Comparison of ENCODE assay signal across 7 mouse cellular contexts in the genomic region with DNA sequence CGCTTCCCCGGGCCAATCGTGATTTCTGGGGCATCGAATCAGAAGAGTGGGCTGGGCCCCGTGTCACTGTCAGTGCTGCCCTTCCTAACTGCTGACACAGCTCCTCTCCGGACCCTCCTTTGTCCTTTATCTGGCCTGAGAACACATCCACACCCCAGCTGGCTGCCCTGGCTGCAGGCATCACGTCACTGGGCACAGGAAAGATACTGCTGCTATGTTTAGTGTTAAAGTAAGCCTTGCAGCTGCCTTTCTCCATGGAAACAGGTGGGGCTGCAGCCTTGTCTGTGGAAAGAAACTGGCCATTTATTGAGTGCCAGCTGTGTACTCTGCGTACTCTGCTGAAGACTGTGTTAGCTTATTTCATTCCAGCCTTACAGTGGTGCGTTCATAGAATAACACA.
DNase-seq lines count a peak whose midpoint lies in the region; ATAC-seq and TF ChIP-seq lines count a peak whose summit lies in the region.

No protein-coding gene starts in this region.

- DNase-seq in layer of hippocampus, postnatal 10 days (ENCODE audit: low spot score in 2 of 2): peak; percentile 30 to 43
- no peak for DNase-seq in layer of hippocampus, postnatal 25 days (ENCODE audit: extremely low spot score in 1 of 2, low spot score in 1 of 2)
- peak; percentile 79 for DNase-seq in heart, embryonic 10.5 days (ENCODE audit: low spot score)
- peak; percentile 18 to 37 for DNase-seq in heart, postnatal 36 days
- DNase-seq in midbrain, postnatal 0 days (ENCODE audit: low spot score): peak; percentile 55
- DNase-seq in spleen, adult 18-20 months: no peak
- DNase-seq in adrenal gland, adult (ENCODE audit: inconsistent age in 2 of 2, low spot score in 1 of 2): no peak

- H3K36me3 ChIP-seq in heart, embryonic 10.5 days: no peaks in the 10 kb centered on the region
- no peaks in the 10 kb centered on the region for H3K36me3 ChIP-seq in midbrain, postnatal 0 days (ENCODE audit: insufficient read depth, low read length)

- intact Hi-C loops in heart, postnatal 36 days (cut with DNase I): no loop called here

- H3K4me3 ChIP-seq in heart, embryonic 10.5 days: peak overlapping the region; percentile 5; the same call in 1 of the 2 replicates
- no peak overlapping the region for H3K4me3 ChIP-seq in midbrain, postnatal 0 days (ENCODE audit: low read depth, low read length)

- H3K27me3 ChIP-seq in heart, embryonic 10.5 days (ENCODE audit: insufficient read depth, poor library complexity, severe bottlenecking): no peaks in the 10 kb centered on the region
- H3K27me3 ChIP-seq in midbrain, postnatal 0 days (ENCODE audit: insufficient read depth, low read length): no peaks in the 10 kb centered on the region

- H3K4me2 ChIP-seq in midbrain, postnatal 0 days (ENCODE audit: low read depth, low read length, poor library complexity, severe bottlenecking): no peak overlapping the region

- H3K9me3 ChIP-seq in heart, embryonic 10.5 days: no peaks in the 10 kb centered on the region
- no peaks in the 10 kb centered on the region for H3K9me3 ChIP-seq in midbrain, postnatal 0 days (ENCODE audit: low read length)

- WGBS in heart, embryonic 10.5 days: 35% methylated on average over 9 of the region's 9 CpGs
- WGBS in midbrain, postnatal 0 days: 49% methylated on average over 9 of the region's 9 CpGs

- H3K4me1 ChIP-seq in heart, embryonic 10.5 days: peaks cover 11% of the 10 kb centered on the region
- H3K4me1 ChIP-seq in midbrain, postnatal 0 days (ENCODE audit: insufficient read depth, low read length): peaks cover 3% of the 10 kb centered on the region; the same call in 1 of the 2 replicates

- H3K9ac ChIP-seq in midbrain, postnatal 0 days (replicated peaks; ENCODE audit: low read length, poor library complexity, severe bottlenecking): no peak overlapping the region

- TF ChIP-seq CTCF in midbrain, postnatal 0 days (IDR thresholded peaks at IDR 0.05): no peak

- peak overlapping the region; percentile 62 for H3K27ac ChIP-seq in heart, embryonic 10.5 days
- no peak overlapping the region for H3K27ac ChIP-seq in midbrain, postnatal 0 days (ENCODE audit: low read depth, low read length)

- peak; percentile 52 for ATAC-seq in midbrain, postnatal 0 days (ENCODE audit: low FRiP score)

Comparison
In these comparisons a context has a peak if more than half of its experiments do, and no peak if none do; other contexts are left out.
1. DNase-seq: peak in layer of hippocampus, postnatal 10 days (2 of 2), heart, embryonic 10.5 days (single experiment), heart, postnatal 36 days (2 of 2) and midbrain, postnatal 0 days (single experiment); none in layer of hippocampus, postnatal 25 days (0 of 2), spleen, adult 18-20 months (0 of 2) and adrenal gland, adult (0 of 2).